Mouse (Mus musculus) E14TG2a.4 (cell line): ENCODE measurements around the gene Susd6.

ENCODE experiments used
- CTCF ChIP-seq: conservative IDR thresholded peaks from 2 replicates; pipeline ENCODE4 v1.5.1; 2014; ENCODE audit warnings: low read length
- NANOG ChIP-seq: IDR thresholded peaks from 2 replicates; pipeline ENCODE4 v1.6.1; 2014; ENCODE audit warnings: borderline replicate concordance, low read length, mixed read lengths
- POU5F1 ChIP-seq: IDR thresholded peaks from 2 replicates; pipeline ENCODE4 v1.6.1; 2014; ENCODE audit warnings: low read length, borderline replicate concordance

- TF ChIP-seq CTCF: no peak
- TF ChIP-seq NANOG: no peak
- no peak for TF ChIP-seq POU5F1
Observed at GRCm38 (mm10) chr12:80764116-80764515, 26.2 kb upstream of the Susd6 start.
